Mouse (Mus musculus) liver, adult 2 months (tissue): ENCODE data around the gene Ets2.

Experiments used
- CTCF ChIP-seq: fragments of 200-500 bp; IDR thresholded peaks from 2 replicates; pipeline ENCODE4 v1.5.1; 2011; ENCODE audit warnings: low read depth, low read length, control low read depth
- POLR2A ChIP-seq: fragments of 200-500 bp; IDR thresholded peaks from 2 replicates; pipeline ENCODE4 v1.6.1; 2011; ENCODE audit warnings: low read length, control low read depth; ENCODE audit not compliant: insufficient read depth; ENCODE audit errors: extremely low read depth

DNA sequence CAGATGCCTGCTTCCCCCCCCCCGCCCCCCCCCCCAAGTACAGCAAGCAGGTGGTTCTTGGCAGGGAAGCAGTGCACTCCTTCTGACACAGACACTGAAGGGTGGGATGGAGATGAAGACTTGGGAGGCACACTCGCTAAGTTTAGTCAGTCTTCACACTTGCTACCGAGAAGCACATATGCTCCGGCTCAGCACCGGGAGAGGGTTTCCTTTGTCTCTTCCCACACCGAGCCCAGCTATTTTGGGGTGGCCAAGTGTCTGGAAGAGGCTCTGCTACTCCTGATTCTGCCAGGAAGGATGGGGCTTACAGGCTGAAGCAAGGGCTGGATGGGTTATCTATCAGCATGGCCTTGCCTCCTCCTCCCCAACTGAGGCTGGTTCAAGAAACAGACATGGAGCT, 5.3 kb upstream of the Ets2 start:
- TF ChIP-seq CTCF (no peak), POLR2A (no peak)
